Mouse (Mus musculus): ENCODE data around the gene Vwa3b.

Gene Vwa3b

GRCm38 (mm10) chr1:37063053-37063452 lies 36.7 kb downstream of the Vwa3b start:
- no peak for DNase-seq (ENCODE audit: low spot score)

- DNase-seq (ENCODE audit: low spot score) = no peak
These were observed 37.4 kb downstream of the Vwa3b start for GRCm38 (mm10) chr1:37063841-37064240.

- DNase-seq (ENCODE audit: low spot score) = no peak
These were observed 39.4 kb downstream of the Vwa3b start for GRCm38 (mm10) chr1:37065658-37066412.

- no peak for DNase-seq (ENCODE audit: low spot score)
These were observed 49.4 kb downstream of the Vwa3b start for GRCm38 (mm10) chr1:37075759-37076158.

GRCm38 (mm10) chr1:37077266-37077665 lies 50.9 kb downstream of the Vwa3b start:
- DNase-seq (ENCODE audit: low spot score) = no peak

GRCm38 (mm10) chr1:37077955-37078549 lies 51.7 kb downstream of the Vwa3b start:
- no peak for DNase-seq (ENCODE audit: low spot score)

- DNase-seq (ENCODE audit: low spot score) = no peak
These were observed 54.0 kb downstream of the Vwa3b start for GRCm38 (mm10) chr1:37080442-37080841.

GRCm38 (mm10) chr1:37081376-37082214 lies 55.2 kb downstream of the Vwa3b start:
- no peak for DNase-seq (ENCODE audit: low spot score)

- DNase-seq (ENCODE audit: low spot score) = no peak
These were observed 55.7 kb downstream of the Vwa3b start for GRCm38 (mm10) chr1:37082215-37082464.

GRCm38 (mm10) chr1:37084075-37084474 lies 57.7 kb downstream of the Vwa3b start:
- no peak for DNase-seq (ENCODE audit: low spot score)

- no peak for DNase-seq (ENCODE audit: low spot score)
These were observed 58.8 kb downstream of the Vwa3b start for GRCm38 (mm10) chr1:37085171-37085570.

GRCm38 (mm10) chr1:37089191-37089590 lies 62.8 kb downstream of the Vwa3b start:
- DNase-seq (ENCODE audit: low spot score) = no peak

GRCm38 (mm10) chr1:37097382-37098093 lies 71.1 kb downstream of the Vwa3b start:
- no peak for DNase-seq (ENCODE audit: low spot score)

GRCm38 (mm10) chr1:37098094-37098555 lies 71.7 kb downstream of the Vwa3b start:
- DNase-seq (ENCODE audit: low spot score) = no peak

- no peak for DNase-seq (ENCODE audit: low spot score)
These were observed 74.0 kb downstream of the Vwa3b start for GRCm38 (mm10) chr1:37100361-37100760.

- DNase-seq (ENCODE audit: low spot score) = no peak
These were observed 74.6 kb downstream of the Vwa3b start for GRCm38 (mm10) chr1:37101016-37101415.

GRCm38 (mm10) chr1:37101717-37102116 lies 75.3 kb downstream of the Vwa3b start:
- DNase-seq (ENCODE audit: low spot score) = no peak

- no peak for DNase-seq (ENCODE audit: low spot score)
These were observed 78.8 kb downstream of the Vwa3b start for GRCm38 (mm10) chr1:37105194-37105593.

GRCm38 (mm10) chr1:37113781-37114180 lies 87.4 kb downstream of the Vwa3b start:
- DNase-seq (ENCODE audit: low spot score) = no peak

- DNase-seq (ENCODE audit: low spot score) = no peak
These were observed 89.5 kb downstream of the Vwa3b start for GRCm38 (mm10) chr1:37115847-37116246.

- DNase-seq (ENCODE audit: low spot score) = no peak
These were observed 90.2 kb downstream of the Vwa3b start for GRCm38 (mm10) chr1:37116574-37116973.

- DNase-seq (ENCODE audit: low spot score) = no peak
These were observed 91.6 kb downstream of the Vwa3b start for GRCm38 (mm10) chr1:37117964-37118363.

All from ovary, adult 18-20 months (tissue).